Mouse (Mus musculus) forebrain, embryonic 14.5 days (tissue): ENCODE measurements at regions not wholly inside any gene's neighbourhood (a gene's known extent, or its start where the extent isn't known, plus 50 kb on each side); places are given as distances from the start of the nearest gene placed in this dataset.

Experiments
- ATAC-seq: fragments of 200-750 bp; cut with Nextera tagmentation; 2 replicates; pipeline ENCODE4 v1.8.0; 2017; ENCODE audit warnings: mild to moderate bottlenecking, moderate library complexity
- DNase-seq: peaks from one replicate; pipeline ENCODE4 v3.0.0-alpha.2; 2015; ENCODE audit warnings: low spot score
- H3K27ac ChIP-seq: fragments of 300-500 bp; sonication (generic); 2 replicates; pipeline ENCODE4 v1.5.1; 2014; ENCODE audit warnings: low read depth, mild to moderate bottlenecking, control low read depth, low read length, moderate library complexity
- H3K27me3 ChIP-seq: fragments of 300-500 bp; sonication (generic); replicated peaks from 2 replicates; pipeline ENCODE4 v1.6.1; 2014; ENCODE audit warnings: low read length, control low read depth, mixed read lengths; ENCODE audit not compliant: control insufficient read depth, insufficient read depth
- H3K36me3 ChIP-seq: fragments of 300-500 bp; sonication (generic); 2 replicates; pipeline ENCODE4 v1.6.1; 2014; ENCODE audit warnings: low read length, control low read depth; ENCODE audit not compliant: control insufficient read depth, insufficient read depth
- H3K4me1 ChIP-seq: fragments of 300-500 bp; sonication (generic); 2 replicates; pipeline ENCODE4 v1.6.1; 2014; ENCODE audit warnings: antibody characterized with exemption, low read length, control low read depth; ENCODE audit not compliant: control insufficient read depth, insufficient read depth
- H3K4me2 ChIP-seq: fragments of 300-500 bp; sonication (generic); 2 replicates; pipeline ENCODE4 v1.6.1; 2014; ENCODE audit warnings: mild to moderate bottlenecking, control low read depth, low read length
- H3K4me3 ChIP-seq: fragments of 300-500 bp; sonication (generic); 2 replicates; pipeline ENCODE4 v1.5.1; 2014; ENCODE audit warnings: low read depth, low read length, control low read depth
- H3K9ac ChIP-seq: fragments of 300-500 bp; sonication (generic); 2 replicates; pipeline ENCODE4 v1.6.1; 2014; ENCODE audit warnings: mild to moderate bottlenecking, low read length, control low read depth, moderate library complexity
- H3K9me3 ChIP-seq: fragments of 300-500 bp; sonication (generic); replicated peaks from 2 replicates; pipeline ENCODE4 v1.6.1; 2016; ENCODE audit warnings: low read length, control low read depth, mixed read lengths; ENCODE audit not compliant: control insufficient read depth
- WGBS: fragments of 180-500 bp; shearing (Covaris S2); extraction: QIAGEN DNeasy Blood & Tissue Kit; methylation state at CpG from one replicate; pipeline ENCODE4 v1.1.7; 2014; 5-methylcytosine and 5-hydroxymethylcytosine counted together

DNA sequence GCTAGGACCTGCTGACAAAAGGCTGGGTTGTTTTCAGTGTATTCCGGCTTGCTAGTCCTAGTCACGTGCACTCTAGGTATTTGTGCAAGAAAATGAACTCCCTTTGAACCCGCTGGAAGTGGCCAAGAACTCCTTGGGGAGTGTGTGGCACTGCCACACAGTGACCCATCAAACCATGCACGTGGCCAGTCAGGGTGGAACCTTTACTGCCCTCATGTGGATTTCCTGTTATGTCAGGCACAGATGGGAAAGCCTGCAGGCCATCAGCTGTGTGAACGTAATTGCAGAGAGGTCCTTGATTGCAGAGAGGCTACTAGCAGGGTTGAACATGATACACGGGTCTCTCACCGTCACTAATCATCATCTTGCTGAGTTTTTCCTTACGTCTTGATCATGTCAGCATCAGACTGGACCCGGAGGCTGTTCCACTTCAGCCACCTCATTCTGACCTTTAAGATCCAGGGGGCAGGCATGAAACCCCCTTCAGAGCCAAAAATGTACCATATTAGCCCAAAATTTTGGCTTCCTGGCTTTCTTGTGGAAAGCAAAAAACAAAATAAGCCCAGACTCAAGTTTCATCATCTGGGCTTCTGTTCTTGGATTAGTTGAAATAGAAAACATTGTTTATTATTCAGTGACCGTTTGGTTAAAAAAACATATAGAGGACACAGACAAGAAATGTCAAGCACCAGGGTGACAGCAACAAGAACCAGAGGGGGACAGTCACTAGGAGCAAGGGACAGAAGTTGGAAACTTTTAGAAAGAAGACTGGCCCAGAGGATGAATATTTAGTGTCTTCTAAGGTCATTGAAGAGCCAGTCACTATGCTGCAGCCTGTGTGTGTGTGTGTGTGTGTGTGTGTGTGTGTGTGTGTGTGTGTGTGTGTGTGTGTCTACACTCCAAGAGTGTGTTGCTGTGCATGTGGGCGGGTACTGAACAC, 75.0 kb downstream of the Fam110c start:
- no peak overlapping the region for H3K4me3 ChIP-seq
- H3K9ac ChIP-seq = no peak overlapping the region
- no peak for ATAC-seq
- no peaks in the 10 kb centered on the region for H3K9me3 ChIP-seq
- H3K27ac ChIP-seq = no peak overlapping the region
- H3K4me1 ChIP-seq = no peaks in the 10 kb centered on the region
- H3K27me3 ChIP-seq = no peaks in the 10 kb centered on the region
- H3K4me2 ChIP-seq = no peak overlapping the region
- WGBS = 84% methylated on average over 11 of the region's 11 CpGs
- H3K36me3 ChIP-seq = no peaks in the 10 kb centered on the region
- DNase-seq = no peak

GRCm38 (mm10) chr12:31153720-31154119, 80.1 kb downstream of the Fam110c start:
- H3K4me3 ChIP-seq = no peak overlapping the region
- H3K9ac ChIP-seq = no peak overlapping the region
- no peaks in the 10 kb centered on the region for H3K9me3 ChIP-seq
- no peaks in the 10 kb centered on the region for H3K27me3 ChIP-seq
- H3K4me2 ChIP-seq = no peak overlapping the region
- no peaks in the 10 kb centered on the region for H3K36me3 ChIP-seq
- DNase-seq = no peak
- H3K27ac ChIP-seq = no peak overlapping the region
- 75% methylated on average over 2 of the region's 2 CpGs for WGBS
- ATAC-seq = no peak
- H3K4me1 ChIP-seq = no peaks in the 10 kb centered on the region

- Histone ChIP-seq H3K4me2 (no peak overlapping the region), H3K27ac (no peak overlapping the region), H3K4me3 (no peak overlapping the region), H3K9ac (no peak overlapping the region), H3K9me3 (no peaks in the 10 kb centered on the region), H3K27me3 (no peaks in the 10 kb centered on the region), H3K36me3 (no peaks in the 10 kb centered on the region), H3K4me1 (no peaks in the 10 kb centered on the region)
- DNase-seq (no peak), ATAC-seq (no peak)
- 83% methylated on average over 5 of the region's 5 CpGs for WGBS
Observed at GRCm38 (mm10) chr12:31154608-31155011, 80.9 kb downstream of the Fam110c start.

GRCm38 (mm10) chr12:31156154-31156720, 82.6 kb downstream of the Fam110c start:
- H3K4me2 ChIP-seq = no peak overlapping the region
- ATAC-seq = no peak
- H3K4me1 ChIP-seq = no peaks in the 10 kb centered on the region
- WGBS = 77% methylated on average over 13 of the region's 13 CpGs
- H3K9me3 ChIP-seq = no peaks in the 10 kb centered on the region
- H3K36me3 ChIP-seq = no peaks in the 10 kb centered on the region
- no peak overlapping the region for H3K9ac ChIP-seq
- no peak for DNase-seq
- no peaks in the 10 kb centered on the region for H3K27me3 ChIP-seq
- H3K27ac ChIP-seq = no peak overlapping the region
- H3K4me3 ChIP-seq = no peak overlapping the region

GRCm38 (mm10) chr12:31157453-31157852, 83.1 kb upstream of the Gm6993 start:
- Histone ChIP-seq H3K9ac (no peak overlapping the region), H3K9me3 (no peaks in the 10 kb centered on the region), H3K27ac (no peak overlapping the region), H3K4me1 (no peaks in the 10 kb centered on the region), H3K4me2 (no peak overlapping the region), H3K36me3 (no peaks in the 10 kb centered on the region), H3K4me3 (no peak overlapping the region), H3K27me3 (no peaks in the 10 kb centered on the region)
- DNase-seq = no peak
- ATAC-seq = no peak
- 94% methylated on average over 3 of the region's 3 CpGs for WGBS

- no peak for ATAC-seq
- WGBS = 94% methylated on average over 1 of the region's 1 CpGs
- no peak for DNase-seq
Observed at GRCm38 (mm10) chr12:31157890-31158289, 82.7 kb upstream of the Gm6993 start.

GRCm38 (mm10) chr12:31158885-31159284, 81.7 kb upstream of the Gm6993 start:
- Histone ChIP-seq H3K27ac (no peak overlapping the region), H3K4me2 (no peak overlapping the region), H3K36me3 (no peaks in the 10 kb centered on the region), H3K4me1 (no peaks in the 10 kb centered on the region), H3K4me3 (no peak overlapping the region), H3K9me3 (no peaks in the 10 kb centered on the region), H3K9ac (no peak overlapping the region), H3K27me3 (no peaks in the 10 kb centered on the region)
- no peak for DNase-seq
- 90% methylated on average over 4 of the region's 4 CpGs for WGBS
- no peak for ATAC-seq

More at GRCm38 (mm10) chr12:31157890-31158289, 82.7 kb upstream of the Gm6993 start:
- no peaks in the 10 kb centered on the region for H3K4me1 ChIP-seq
- no peaks in the 10 kb centered on the region for H3K36me3 ChIP-seq
- H3K4me3 ChIP-seq = no peak overlapping the region
- H3K9ac ChIP-seq = no peak overlapping the region
- no peak overlapping the region for H3K27ac ChIP-seq
- no peak overlapping the region for H3K4me2 ChIP-seq
- no peaks in the 10 kb centered on the region for H3K27me3 ChIP-seq
- no peaks in the 10 kb centered on the region for H3K9me3 ChIP-seq

GRCm38 (mm10) chr12:31159378-31159777, 81.2 kb upstream of the Gm6993 start:
- Histone ChIP-seq H3K9me3 (no peaks in the 10 kb centered on the region), H3K4me1 (no peaks in the 10 kb centered on the region), H3K9ac (no peak overlapping the region), H3K4me3 (no peak overlapping the region), H3K36me3 (no peaks in the 10 kb centered on the region), H3K4me2 (no peak overlapping the region), H3K27me3 (no peaks in the 10 kb centered on the region), H3K27ac (no peak overlapping the region)
- ATAC-seq (no peak), DNase-seq (no peak)
- 88% methylated on average over 7 of the region's 7 CpGs for WGBS

DNA sequence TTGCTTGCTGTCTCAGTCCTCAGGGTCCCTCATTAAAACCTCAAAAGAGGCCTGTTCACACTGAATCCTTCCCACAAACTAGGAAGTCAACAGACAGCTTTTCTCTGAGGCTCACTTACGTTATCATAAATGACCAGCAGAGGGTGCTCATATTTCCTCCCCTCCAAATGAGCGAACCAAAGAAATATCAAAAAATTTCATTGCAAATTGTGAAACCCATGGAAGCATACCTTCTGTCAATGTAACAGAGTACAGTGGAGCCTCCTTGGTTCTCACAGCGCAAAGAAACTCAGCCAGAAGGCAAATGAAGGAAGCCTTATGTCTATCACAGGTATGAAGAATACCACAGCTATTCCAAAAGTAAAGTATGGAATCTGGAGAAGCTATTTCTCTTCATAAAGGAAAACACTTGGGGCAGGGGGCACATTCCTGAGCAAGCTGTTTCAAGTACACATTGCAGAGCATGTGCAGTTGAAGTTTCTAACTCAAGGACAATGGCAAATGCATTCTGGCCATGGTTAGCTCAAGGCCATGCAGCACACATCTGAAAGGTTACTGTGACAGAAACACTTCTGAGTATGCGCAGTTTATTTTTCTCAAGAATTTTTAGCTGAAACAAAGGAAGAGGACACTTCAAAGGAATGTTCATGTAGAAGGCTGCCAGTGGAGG, 72.2 kb upstream of the Gm6993 start:
- no peaks in the 10 kb centered on the region for H3K36me3 ChIP-seq
- H3K27me3 ChIP-seq = no peaks in the 10 kb centered on the region
- no peak overlapping the region for H3K27ac ChIP-seq
- WGBS = 69% methylated on average over 4 of the region's 4 CpGs
- DNase-seq = peak; percentile 45
- no peak overlapping the region for H3K9ac ChIP-seq
- ATAC-seq = no peak
- no peak overlapping the region for H3K4me3 ChIP-seq
- no peaks in the 10 kb centered on the region for H3K9me3 ChIP-seq
- no peak overlapping the region for H3K4me2 ChIP-seq
- no peaks in the 10 kb centered on the region for H3K4me1 ChIP-seq
